Mouse (Mus musculus) megakaryocyte, adult 5-6 weeks (primary cell): Measurements from ENCODE around the gene Gm10717. TPM values are rescaled to one million over a fixed set of nuclear protein-coding genes. Genes with fewer than 3 reads are reported as not detected.
"Not testable (repeated sequence)": the region's sequence is repeated elsewhere in the genome, so short reads cannot be mapped to it uniquely, and the experiment has no call there.

Experiments
- ATAC-seq: 2 replicates; pipeline ENCODE4 v1.8.0; 2016; ENCODE audit warnings: mild to moderate bottlenecking, inconsistent platforms; ENCODE audit not compliant: poor library complexity, severe bottlenecking
- total RNA-seq, 2 experiments: library from RNA; stranded (forward) in 1 of 2; stranded (reverse) in 1 of 2; fragments of 153-499, 151-499 nt in 1 of 2; fragments of 221-1000, 200-1000 nt in 1 of 2; gene quantifications; 2 replicates each; pipeline versions ENCODE4 v1.2.3 to v1.2.4; 2015 to 2017

Gm10717 gene
- total RNA-seq, 2 experiments from 2014 or later: 0.27 to 0.44 TPM

GRCm38 (mm10) chr9:3023985-3024648, 1.1 kb upstream of the Gm10717 start:
- not testable (repeated sequence) for ATAC-seq

- ATAC-seq: not testable (repeated sequence)
Observed at GRCm38 (mm10) chr9:3025653-3026052, 436 bp downstream of the Gm10717 start.

GRCm38 (mm10) chr9:3026136-3026535, 919 bp downstream of the Gm10717 start:
- ATAC-seq: not testable (repeated sequence)

- ATAC-seq: not testable (repeated sequence)
Observed at GRCm38 (mm10) chr9:3026741-3027140, 1.5 kb downstream of the Gm10717 start.

- ATAC-seq: not testable (repeated sequence)
Observed at GRCm38 (mm10) chr9:3027200-3027599, 2.0 kb downstream of the Gm10717 start.

- not testable (repeated sequence) for ATAC-seq
Observed at GRCm38 (mm10) chr9:3029276-3030000, 4.2 kb downstream of the Gm10717 start.

GRCm38 (mm10) chr9:3030677-3031318, 5.6 kb downstream of the Gm10717 start:
- ATAC-seq: not testable (repeated sequence)

- not testable (repeated sequence) for ATAC-seq
Observed at GRCm38 (mm10) chr9:3034299-3034698, 9.1 kb downstream of the Gm10717 start, which contains the start of gene Gm17535. TSS of gene Gm17535 (plus strand) at chr9:3034599.

- ATAC-seq: not testable (repeated sequence)
Observed at GRCm38 (mm10) chr9:3036577-3036976, 11.4 kb downstream of the Gm10717 start, which contains the start of gene Gm10715. TSS of gene Gm10715 (plus strand) at chr9:3036877.

- ATAC-seq: not testable (repeated sequence)
Observed at GRCm38 (mm10) chr9:3038161-3038560, 12.9 kb downstream of the Gm10717 start.

Other genes with a start within 250 kb of the Gm10717 start
- 0.36 TPM in 1 of 2 replicates, not detected in the other for gene Gm10722, start 24.5 kb upstream of the Gm10717 start, total RNA-seq (2015)
- not detected in 2 replicates for gene Gm10722, start 24.5 kb upstream of the Gm10717 start, total RNA-seq (2017)
- gene Gm11168, start 22.1 kb upstream of the Gm10717 start, total RNA-seq (2015): 0.38 TPM in 1 of 2 replicates, not detected in the other
- gene Gm11168, start 22.1 kb upstream of the Gm10717 start, total RNA-seq (2017): not detected in 2 replicates
- 0.60 TPM in 1 of 2 replicates, not detected in the other for gene Gm10721, start 12.3 kb upstream of the Gm10717 start, total RNA-seq (2015)
- gene Gm10721, start 12.3 kb upstream of the Gm10717 start, total RNA-seq (2017): not detected in 2 replicates
- gene Gm10720, start 9.8 kb upstream of the Gm10717 start, total RNA-seq (2015): 1.4 TPM in 1 of 2 replicates, not detected in the other
- not detected in 2 replicates for gene Gm10720, start 9.8 kb upstream of the Gm10717 start, total RNA-seq (2017)
- 2.0 TPM in 1 of 2 replicates, not detected in the other for gene Gm10719, start 8.0 kb upstream of the Gm10717 start, total RNA-seq (2015)
- gene Gm10719, start 8.0 kb upstream of the Gm10717 start, total RNA-seq (2017): not detected in 2 replicates
- gene Gm10718, start 1.9 kb upstream of the Gm10717 start, total RNA-seq (2015): 3.7 TPM in 1 of 2 replicates, not detected in the other
- gene Gm10718, start 1.9 kb upstream of the Gm10717 start, total RNA-seq (2017): 1.1 TPM in 1 of 2 replicates, not detected in the other
- gene Gm17535, start 9.2 kb downstream of the Gm10717 start, total RNA-seq (2015): not detected in 2 replicates
- not detected in 2 replicates for gene Gm17535, start 9.2 kb downstream of the Gm10717 start, total RNA-seq (2017)
- gene Gm10715, start 11.5 kb downstream of the Gm10717 start, total RNA-seq (2015): not detected in 2 replicates
- gene Gm10715, start 11.5 kb downstream of the Gm10717 start, total RNA-seq (2017): not detected in 2 replicates